Mouse (Mus musculus) hindbrain, embryonic 11.5 days (tissue): ENCODE results near the gene Hspb6. TPM values are rescaled to one million over a fixed set of nuclear protein-coding genes. Genes with fewer than 3 reads are reported as not detected.

Source experiments
- ATAC-seq: fragments of 200-750 bp; cut with Nextera tagmentation; 2 replicates; pipeline ENCODE4 v1.8.0; 2017; ENCODE audit warnings: mild to moderate bottlenecking, moderate TSS enrichment, moderate library complexity; ENCODE audit not compliant: low FRiP score
- DNase-seq: peaks from one replicate; pipeline ENCODE4 v3.0.0-alpha.2; 2015; ENCODE audit warnings: low spot score
- H3K27ac ChIP-seq: fragments of 300-500 bp; sonication (generic); 2 replicates; pipeline ENCODE4 v1.5.1; 2014; ENCODE audit warnings: mild to moderate bottlenecking, low read depth, low read length
- H3K27me3 ChIP-seq: fragments of 300-500 bp; sonication (generic); 2 replicates; pipeline ENCODE4 v1.6.1; 2014; ENCODE audit warnings: mild to moderate bottlenecking, low read length, moderate library complexity, mixed read lengths; ENCODE audit not compliant: control insufficient read depth, insufficient read depth
- H3K36me3 ChIP-seq: fragments of 300-500 bp; sonication (generic); 2 replicates; pipeline ENCODE4 v1.6.1; 2014; ENCODE audit warnings: mild to moderate bottlenecking, low read length, moderate library complexity, mixed read lengths; ENCODE audit not compliant: control insufficient read depth, insufficient read depth
- H3K4me1 ChIP-seq: fragments of 300-500 bp; sonication (generic); replicated peaks from 2 replicates; pipeline ENCODE4 v1.6.1; 2014; ENCODE audit warnings: low read length, mixed read lengths; ENCODE audit not compliant: control insufficient read depth, insufficient read depth
- H3K4me2 ChIP-seq: fragments of 300-500 bp; sonication (generic); replicated peaks from 2 replicates; pipeline ENCODE4 v1.6.1; 2014; ENCODE audit warnings: mild to moderate bottlenecking, low read depth, low read length
- H3K4me3 ChIP-seq: fragments of 300-500 bp; sonication (generic); 2 replicates; pipeline ENCODE4 v1.5.1; 2014; ENCODE audit warnings: low read depth, low read length
- H3K9ac ChIP-seq: fragments of 300-500 bp; sonication (generic); 2 replicates; pipeline ENCODE4 v1.6.1; 2014; ENCODE audit warnings: low read depth, low read length
- H3K9me3 ChIP-seq: fragments of 300-500 bp; sonication (generic); 2 replicates; pipeline ENCODE4 v1.6.1; 2016; ENCODE audit warnings: low read length; ENCODE audit not compliant: control insufficient read depth
- WGBS: fragments of 180-500 bp; shearing (Covaris S2); extraction: QIAGEN DNeasy Blood & Tissue Kit; methylation state at CpG from one replicate; pipeline ENCODE4 v1.1.7; 2014; 5-methylcytosine and 5-hydroxymethylcytosine counted together
- polyA plus RNA-seq: library from polyadenylated mRNA; unstranded; fragments of >200 nt; fragmentation: Nextera tagmentation; extraction: Ambion mirVana; gene quantifications from 2 replicates; pipeline ENCODE4 v1.2.1, GENCODE M21; 2014

Hspb6 gene
- polyA plus RNA-seq, 1 experiment from 2014 or later, result 4.0 TPM

- 0 out of 2 replicates have a peak, but pooled peaks cover 2% of the 10 kb centered on the region for H3K27me3 ChIP-seq
- H3K9ac ChIP-seq, result 0 out of 2 replicates have a peak overlapping the region, but pooled peaks have one; percentile 23
- no peak overlapping the region for H3K4me3 ChIP-seq
- H3K4me1 ChIP-seq, result 0 out of 2 replicates have a peak, but pooled peaks cover 5% of the 10 kb centered on the region
- no peaks in the 10 kb centered on the region for H3K9me3 ChIP-seq
- peaks cover 24% of the 10 kb centered on the region for H3K36me3 ChIP-seq
- ATAC-seq (no peak), DNase-seq (no peak)
- H3K4me2 ChIP-seq, result no peak overlapping the region
- WGBS, result 36% methylated on average over 10 of the region's 10 CpGs
- H3K27ac ChIP-seq, result no peak overlapping the region
Observed at GRCm38 (mm10) chr7:30525954-30526353, 26.0 kb upstream of the Hspb6 start.

- Histone ChIP-seq H3K9me3 (no peaks in the 10 kb centered on the region), H3K9ac (0 out of 2 replicates have a peak overlapping the region, but pooled peaks have one; percentile 23), H3K27me3 (0 out of 2 replicates have a peak, but pooled peaks cover 2% of the 10 kb centered on the region), H3K27ac (no peak overlapping the region), H3K4me2 (no peak overlapping the region), H3K4me3 (no peak overlapping the region), H3K36me3 (peaks cover 27% of the 10 kb centered on the region), H3K4me1 (0 out of 2 replicates have a peak, but pooled peaks cover 4% of the 10 kb centered on the region)
- 22% methylated on average over 17 of the region's 17 CpGs for WGBS
- ATAC-seq (no peak), DNase-seq (no peak)
Observed at GRCm38 (mm10) chr7:30526399-30526798, 25.6 kb upstream of the Hspb6 start.

- ATAC-seq, result no peak
- H3K9me3 ChIP-seq, result no peaks in the 10 kb centered on the region
- H3K36me3 ChIP-seq, result peaks cover 32% of the 10 kb centered on the region
- no peak overlapping the region for H3K27ac ChIP-seq
- no peak overlapping the region for H3K9ac ChIP-seq
- H3K4me3 ChIP-seq, result no peak overlapping the region
- 0 out of 2 replicates have a peak, but pooled peaks cover 2% of the 10 kb centered on the region for H3K27me3 ChIP-seq
- no peak overlapping the region for H3K4me2 ChIP-seq
- DNase-seq, result no peak
- H3K4me1 ChIP-seq, result 0 out of 2 replicates have a peak, but pooled peaks cover 6% of the 10 kb centered on the region
- WGBS, result 81% methylated on average over 14 of the region's 14 CpGs
Observed at GRCm38 (mm10) chr7:30526981-30527380, 25.0 kb upstream of the Hspb6 start.

GRCm38 (mm10) chr7:30531291-30531815, 20.6 kb upstream of the Hspb6 start:
- peak overlapping the region; percentile 14; the same call in 1 of the 2 replicates for H3K4me2 ChIP-seq
- peaks cover 25% of the 10 kb centered on the region for H3K36me3 ChIP-seq
- H3K9ac ChIP-seq, result peak overlapping the region; percentile 40; the same call in 1 of the 2 replicates
- DNase-seq, result no peak
- no peaks in the 10 kb centered on the region for H3K27me3 ChIP-seq
- 83% methylated on average over 9 of the region's 9 CpGs for WGBS
- no peak overlapping the region for H3K27ac ChIP-seq
- 0 out of 2 replicates have a peak overlapping the region, but pooled peaks have one; percentile 6 for H3K4me3 ChIP-seq
- H3K4me1 ChIP-seq, result peaks cover 18% of the 10 kb centered on the region
- no peak for ATAC-seq
- H3K9me3 ChIP-seq, result no peaks in the 10 kb centered on the region

- ATAC-seq (0 out of 2 replicates have a peak, but pooled peaks have one; percentile 0), DNase-seq (peak; percentile 53)
- H3K4me1 ChIP-seq, result peaks cover 17% of the 10 kb centered on the region
- H3K9ac ChIP-seq, result peak overlapping the region; percentile 88
- H3K4me3 ChIP-seq, result peak overlapping the region; percentile 79
- H3K27me3 ChIP-seq, result no peaks in the 10 kb centered on the region
- peaks cover 22% of the 10 kb centered on the region for H3K36me3 ChIP-seq
- H3K27ac ChIP-seq, result no peak overlapping the region
- H3K9me3 ChIP-seq, result no peaks in the 10 kb centered on the region
- 17% methylated on average over 8 of the region's 8 CpGs for WGBS
- peak overlapping the region; percentile 79 for H3K4me2 ChIP-seq
Observed at GRCm38 (mm10) chr7:30532931-30533330, 19.0 kb upstream of the Hspb6 start.

- H3K4me2 ChIP-seq, result peak overlapping the region; percentile 79
- DNase-seq (peak; percentile 62), ATAC-seq (peak; percentile 45)
- peaks cover 17% of the 10 kb centered on the region for H3K4me1 ChIP-seq
- peaks cover 14% of the 10 kb centered on the region for H3K36me3 ChIP-seq
- 5% methylated on average over 25 of the region's 26 CpGs for WGBS
- H3K27me3 ChIP-seq, result no peaks in the 10 kb centered on the region
- peak overlapping the region; percentile 88 for H3K9ac ChIP-seq
- H3K9me3 ChIP-seq, result no peaks in the 10 kb centered on the region
- peak overlapping the region; percentile 92 for H3K27ac ChIP-seq
- H3K4me3 ChIP-seq, result peak overlapping the region; percentile 79
Observed at GRCm38 (mm10) chr7:30533941-30534632, 17.9 kb upstream of the Hspb6 start.

- Histone ChIP-seq H3K4me2 (peak within 1 kb of the TSS; percentile 79), H3K27ac (peak within 1 kb of the TSS; percentile 92), H3K36me3 (peaks cover 14% of the 10 kb centered on the region), H3K4me3 (peak within 1 kb of the TSS; percentile 79), H3K27me3 (no peaks in the 10 kb centered on the region), H3K9ac (peak within 1 kb of the TSS; percentile 88), H3K4me1 (peaks cover 17% of the 10 kb centered on the region), H3K9me3 (no peaks in the 10 kb centered on the region)
- peak; percentile 99 for DNase-seq
- 2% methylated on average over 67 of the region's 84 CpGs for WGBS
- ATAC-seq, result peak; percentile 93
Observed at GRCm38 (mm10) chr7:30534633-30535577, 17.1 kb upstream of the Hspb6 start, which contains the start of gene Arhgap33. Gene Arhgap33, minus strand, starts transcription at chr7:30535060.

- Histone ChIP-seq H3K36me3 (no peaks in the 10 kb centered on the region), H3K4me2 (no peak overlapping the region), H3K4me3 (no peak overlapping the region), H3K27ac (no peak overlapping the region), H3K4me1 (peaks cover 2% of the 10 kb centered on the region; the same call in 1 of the 2 replicates), H3K27me3 (no peaks in the 10 kb centered on the region), H3K9me3 (no peaks in the 10 kb centered on the region), H3K9ac (no peak overlapping the region)
- ATAC-seq, result no peak
- no peak for DNase-seq
- WGBS, result 91% methylated on average over 7 of the region's 7 CpGs
Observed at GRCm38 (mm10) chr7:30540572-30540971, 11.4 kb upstream of the Hspb6 start.
